Mouse (Mus musculus) liver, postnatal 0 days (tissue): ENCODE results near the gene Tmem191c. TPM values are rescaled to one million over a fixed set of nuclear protein-coding genes. Genes with fewer than 3 reads are reported as not detected.

Source experiments
- ATAC-seq: fragments of 200-750 bp; cut with Nextera tagmentation; 2 replicates; pipeline ENCODE4 v1.8.0; 2017; ENCODE audit warnings: mild to moderate bottlenecking, moderate library complexity
- DNase-seq: peaks from one replicate; pipeline ENCODE4 v3.0.0-alpha.2; 2016
- H3K27ac ChIP-seq: fragments of 300-500 bp; sonication (generic); 2 replicates; pipeline ENCODE4 v1.5.1; 2014; ENCODE audit warnings: antibody characterized with exemption, moderate library complexity, mild to moderate bottlenecking, low read depth
- H3K27me3 ChIP-seq: fragments of 300-500 bp; sonication (generic); 2 replicates; pipeline ENCODE4 v1.6.1; 2014; ENCODE audit warnings: low read length, control low read depth, mixed read lengths; ENCODE audit not compliant: insufficient read depth
- H3K36me3 ChIP-seq: fragments of 300-500 bp; sonication (generic); replicated peaks from 2 replicates; pipeline ENCODE4 v1.6.1; 2014; ENCODE audit warnings: mild to moderate bottlenecking, control low read depth, low read length, moderate library complexity, mixed read lengths; ENCODE audit not compliant: insufficient read depth
- H3K4me1 ChIP-seq: fragments of 300-500 bp; sonication (generic); 2 replicates; pipeline ENCODE4 v1.6.1; 2014; ENCODE audit warnings: antibody characterized with exemption, mild to moderate bottlenecking, control low read depth; ENCODE audit not compliant: insufficient read depth
- H3K4me2 ChIP-seq: fragments of 300-500 bp; sonication (generic); 2 replicates; pipeline ENCODE4 v1.6.1; 2014; ENCODE audit warnings: low read depth, mild to moderate bottlenecking, low read length, moderate library complexity, mixed read lengths
- H3K4me3 ChIP-seq: fragments of 300-500 bp; sonication (generic); 2 replicates; pipeline ENCODE4 v1.5.1; 2014; ENCODE audit warnings: low read depth, low read length
- H3K9ac ChIP-seq: fragments of 300-500 bp; sonication (generic); replicated peaks from 2 replicates; pipeline ENCODE4 v1.6.1; 2014; ENCODE audit warnings: mild to moderate bottlenecking, moderate library complexity
- H3K9me3 ChIP-seq: fragments of 300-500 bp; sonication (generic); 2 replicates; pipeline ENCODE4 v1.6.1; 2016; ENCODE audit warnings: mild to moderate bottlenecking, control low read depth, low read length, mixed read lengths
- CTCF ChIP-seq: sonication (generic); IDR thresholded peaks from 2 replicates; pipeline ENCODE4 v1.5.1; 2016; ENCODE audit warnings: antibody characterized with exemption, low read depth
- EP300 ChIP-seq: IDR thresholded peaks from 2 replicates; pipeline ENCODE4 v1.6.1; 2016; ENCODE audit warnings: antibody characterized with exemption, low read depth, mild to moderate bottlenecking
- WGBS: fragments of 180-500 bp; shearing (Covaris S2); extraction: QIAGEN DNeasy Blood & Tissue Kit; methylation state at CpG from one replicate; pipeline ENCODE4 v1.1.7; 2014; ENCODE audit not compliant: insufficient replicate concordance; 5-methylcytosine and 5-hydroxymethylcytosine counted together
- polyA plus RNA-seq: library from polyadenylated mRNA; unstranded; fragments of >200 nt; fragmentation: Nextera tagmentation; extraction: Ambion mirVana; gene quantifications from 2 replicates; pipeline ENCODE4 v1.2.1, GENCODE M21; 2015

The Tmem191c gene
- polyA plus RNA-seq, 1 experiment from 2014 or later: 2.7 TPM

DNA sequence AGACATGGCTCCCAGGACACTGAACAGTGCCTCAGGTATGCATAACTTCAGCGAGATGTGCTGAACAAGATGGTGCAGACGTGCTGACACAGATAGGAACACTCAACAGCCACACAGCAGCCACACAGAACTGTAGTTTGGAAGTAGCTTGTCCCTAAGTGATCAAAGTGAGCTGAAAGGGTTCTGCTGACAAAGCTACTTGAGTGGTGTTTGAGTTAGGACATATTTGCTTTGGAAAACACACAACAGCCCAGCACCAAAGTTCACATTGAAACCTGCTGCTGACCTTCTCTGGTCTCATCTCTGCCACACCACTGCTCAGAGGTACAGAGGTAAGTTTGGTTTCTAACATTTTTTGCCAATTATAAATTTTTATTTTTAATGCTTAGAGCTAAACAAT lies 55.2 kb downstream of the Tmem191c start, which contains the start of gene Serpind1:
Serpind1 (plus strand) TSS at position 256 of the 400 bp plus-strand sequence.
- DNase-seq: no peak
- Histone ChIP-seq H3K4me2 (peak within 1 kb of the TSS; percentile 66), H3K4me1 (no peaks in the 10 kb centered on the region; the same call in 1 of the 2 replicates), H3K9me3 (no peaks in the 10 kb centered on the region), H3K27ac (peak within 1 kb of the TSS; percentile 72), H3K9ac (0 out of 2 replicates have a peak within 1 kb of the TSS, but pooled peaks have one; percentile 16), H3K36me3 (peaks cover 7% of the 10 kb centered on the region), H3K27me3 (no peaks in the 10 kb centered on the region), H3K4me3 (peak within 1 kb of the TSS; percentile 37)
- peak; percentile 86 for ATAC-seq
- TF ChIP-seq CTCF: no peak
- TF ChIP-seq EP300: no peak
- WGBS: 67% methylated on average over 2 of the region's 2 CpGs

DNA sequence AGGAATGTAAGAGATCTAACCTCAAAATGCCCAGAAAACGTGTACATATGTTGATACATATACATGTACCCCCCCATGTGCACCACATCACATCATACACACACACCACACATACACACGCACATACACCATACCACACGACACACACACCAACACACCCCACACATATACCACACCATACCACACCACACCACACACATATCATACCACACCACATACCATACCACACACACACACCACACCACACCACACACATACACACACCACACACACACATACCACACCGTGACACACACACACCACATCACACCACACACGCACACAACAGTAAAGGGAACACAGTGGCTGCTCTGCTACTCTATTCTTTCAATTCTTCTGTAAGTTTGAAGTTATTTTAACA lies 56.0 kb downstream of the Tmem191c start:
- WGBS: 63% methylated on average over 5 of the region's 5 CpGs
- Histone ChIP-seq H3K27ac (peak overlapping the region; percentile 63), H3K27me3 (no peaks in the 10 kb centered on the region), H3K4me3 (peak overlapping the region; percentile 37), H3K4me1 (no peaks in the 10 kb centered on the region; the same call in 1 of the 2 replicates), H3K9me3 (no peaks in the 10 kb centered on the region), H3K9ac (no peak overlapping the region), H3K4me2 (peak overlapping the region; percentile 66), H3K36me3 (peaks cover 9% of the 10 kb centered on the region)
- no peak for DNase-seq
- TF ChIP-seq EP300 (no peak), CTCF (no peak)
- ATAC-seq: peak; percentile 14

Other genes starting within 250 kb of the Tmem191c start
- gene Ypel1, start 206.4 kb upstream of the Tmem191c start, polyA plus RNA-seq: 0.92 and 1.2 TPM in 2 replicates
- gene Ppil2, start 164.8 kb upstream of the Tmem191c start, polyA plus RNA-seq: 32.6 and 34.1 TPM in 2 replicates
- 4.6 and 5.2 TPM in 2 replicates for gene 2610318N02Rik, start 150.9 kb upstream of the Tmem191c start, polyA plus RNA-seq
- gene Sdf2l1, start 143.7 kb upstream of the Tmem191c start, polyA plus RNA-seq: 25.8 and 27.1 TPM in 2 replicates
- gene Ydjc, start 131.5 kb upstream of the Tmem191c start, polyA plus RNA-seq: 2.3 and 3.4 TPM in 2 replicates
- gene Ccdc116, start 128.8 kb upstream of the Tmem191c start, polyA plus RNA-seq: 0.12 and 0.13 TPM in 2 replicates
- gene Ube2l3, start 73.4 kb upstream of the Tmem191c start, polyA plus RNA-seq: 147 and 149 TPM in 2 replicates
- gene Rimbp3, start 67.5 kb upstream of the Tmem191c start, polyA plus RNA-seq: 0.02 TPM in 1 of 2 replicates, not detected in the other
- gene Hic2, start 42.5 kb upstream of the Tmem191c start, polyA plus RNA-seq: 1.4 and 1.6 TPM in 2 replicates
- 306 and 316 TPM in 2 replicates for gene Serpind1, start 55.3 kb downstream of the Tmem191c start, polyA plus RNA-seq
- gene Snap29, start 129.9 kb downstream of the Tmem191c start, polyA plus RNA-seq: 7.1 and 7.2 TPM in 2 replicates
- gene Pi4ka, start 130.2 kb downstream of the Tmem191c start, polyA plus RNA-seq: 7.3 and 8.1 TPM in 2 replicates
- 20.1 and 24.4 TPM in 2 replicates for gene Crkl, start 175.9 kb downstream of the Tmem191c start, polyA plus RNA-seq
- gene Aifm3, start 213.5 kb downstream of the Tmem191c start, polyA plus RNA-seq: 3.3 and 3.4 TPM in 2 replicates
- gene Lztr1, start 232.6 kb downstream of the Tmem191c start, polyA plus RNA-seq: 16.8 and 18.7 TPM in 2 replicates